Comparison of ENCODE assay signal across 8 mouse cellular contexts in genomic region chr2:180455723-180456698, GRCm38 (mm10). TPM values are rescaled to one million over a fixed set of nuclear protein-coding genes. Genes with fewer than 3 reads are reported as not detected.
DNase-seq lines count a peak whose midpoint lies in the region; ATAC-seq and TF ChIP-seq lines count a peak whose summit lies in the region.

Gene Slco4a1, plus strand, starts transcription at chr2:180456245.

- H3K27me3 ChIP-seq in forebrain, embryonic 14.5 days (replicated peaks; ENCODE audit: control insufficient read depth, insufficient read depth, low read length): no peaks in the 10 kb centered on the region; the same call in 1 of the 2 replicates
- peaks cover 43% of the 10 kb centered on the region for H3K27me3 ChIP-seq in neural tube, embryonic 15.5 days (replicated peaks)

- no peak for TF ChIP-seq CTCF in lung, adult 2 months (IDR thresholded peaks at IDR 0.05; ENCODE audit: insufficient read depth, low read length)

- peaks cover 3% of the 10 kb centered on the region; the same call in 1 of the 2 replicates for H3K4me1 ChIP-seq in forebrain, embryonic 14.5 days (ENCODE audit: control insufficient read depth, insufficient read depth, low read length)
- peaks cover 4% of the 10 kb centered on the region; the same call in 1 of the 2 replicates for H3K4me1 ChIP-seq in lung, adult 2 months (ENCODE audit: control insufficient read depth, insufficient read depth, low read length)
- H3K4me1 ChIP-seq in neural tube, embryonic 15.5 days: peaks cover 18% of the 10 kb centered on the region

- no peak within 1 kb of the TSS for H3K27ac ChIP-seq in forebrain, embryonic 14.5 days (ENCODE audit: low read depth, low read length)
- 0 out of 2 replicates have a peak within 1 kb of the TSS, but pooled peaks have one; percentile 24 for H3K27ac ChIP-seq in neural tube, embryonic 15.5 days (replicated peaks)

- intact Hi-C loops in heart, postnatal 10 days (cut with DNase I): no loop called here

- no peaks in the 10 kb centered on the region for H3K36me3 ChIP-seq in forebrain, embryonic 14.5 days (ENCODE audit: control insufficient read depth, insufficient read depth, low read length)
- no peaks in the 10 kb centered on the region for H3K36me3 ChIP-seq in neural tube, embryonic 15.5 days

- H3K4me3 ChIP-seq in forebrain, embryonic 14.5 days (ENCODE audit: low read depth, low read length): peak within 1 kb of the TSS; percentile 53
- peak within 1 kb of the TSS; percentile 74 for H3K4me3 ChIP-seq in lung, adult 2 months (replicated peaks; ENCODE audit: extremely low read depth, low read depth, low read length)
- H3K4me3 ChIP-seq in neural tube, embryonic 15.5 days (replicated peaks): peak within 1 kb of the TSS; percentile 51

- ATAC-seq in forebrain, embryonic 14.5 days: peak; percentile 92
- ATAC-seq in neural tube, embryonic 15.5 days (ENCODE audit: low FRiP score): peak; percentile 86

- peak; percentile 35; the same call in 1 of the 2 replicates for TF ChIP-seq POLR2A in lung, adult 2 months (IDR thresholded peaks at IDR 0.05; ENCODE audit: borderline replicate concordance, extremely low read depth, low read depth, low read length)

- peak; percentile 73 to 80 for DNase-seq in CD8-positive naive resting alpha-beta T cell, adult 2 months (ENCODE audit: low read depth in 2 of 2, low spot score in 2 of 2)
- DNase-seq in c-Kit-positive CD71-negative TER-119-negative erythroid progenitor cells, embryonic 14.5 days (ENCODE audit: low read depth): peak; percentile 82
- peak; percentile 77 for DNase-seq in forebrain, embryonic 14.5 days (ENCODE audit: low spot score)
- peak; percentile 77 to 83 for DNase-seq in heart, postnatal 10 days
- peak; percentile 86 for DNase-seq in large intestine, adult 2 months (ENCODE audit: low read depth, low spot score)
- peak; percentile 87 for DNase-seq in lung, adult 2 months
- peak; percentile 73 for DNase-seq in testis, postnatal 10 days (ENCODE audit: low spot score)

- peak within 1 kb of the TSS; percentile 63 for H3K9ac ChIP-seq in forebrain, embryonic 14.5 days (ENCODE audit: low read length)
- H3K9ac ChIP-seq in neural tube, embryonic 15.5 days (replicated peaks): peak within 1 kb of the TSS; percentile 44

- H3K4me2 ChIP-seq in forebrain, embryonic 14.5 days (ENCODE audit: low read length): peak within 1 kb of the TSS; percentile 98
- peak within 1 kb of the TSS; percentile 92 for H3K4me2 ChIP-seq in neural tube, embryonic 15.5 days

- no peaks in the 10 kb centered on the region for H3K9me3 ChIP-seq in forebrain, embryonic 14.5 days (replicated peaks; ENCODE audit: control insufficient read depth, low read length)
- no peaks in the 10 kb centered on the region for H3K9me3 ChIP-seq in neural tube, embryonic 15.5 days (replicated peaks)

- WGBS in forebrain, embryonic 14.5 days: 1% methylated on average over 65 of the region's 65 CpGs
- 2% methylated on average over 65 of the region's 65 CpGs for WGBS in large intestine, adult 2 months
- WGBS in lung, adult 2 months: 2% methylated on average over 65 of the region's 65 CpGs
- 2% methylated on average over 65 of the region's 65 CpGs for WGBS in neural tube, embryonic 15.5 days

RNA-seq across cellular contexts. Expression of gene Slco4a1, which starts in this region (rescaled TPM):
- polyA plus RNA-seq in forebrain, embryonic 14.5 days (2014; fragmentation: Nextera tagmentation; extraction: Ambion mirVana): 0.74 and 1.1 TPM in 2 replicates
- 1 to 10 TPM in 1 of 2 experiments, under 1 TPM in 1; 0.15 to 1.2 TPM for total RNA-seq in heart, postnatal 10 days (2021)
- polyA plus RNA-seq in large intestine, adult 2 months (2012; rRNA removed): 12.0 and 17.8 TPM in 2 replicates
- polyA plus RNA-seq in lung, adult 2 months (2012; rRNA removed): 4.9 and 6.2 TPM in 2 replicates
- 2.4 and 4.0 TPM in 2 replicates for polyA plus RNA-seq in neural tube, embryonic 15.5 days (2015; fragmentation: Nextera tagmentation; extraction: Ambion mirVana)
